Mouse (Mus musculus) layer of hippocampus, adult 18-20 months (tissue): ENCODE results near the gene Stard10. TPM values are rescaled to one million over a fixed set of nuclear protein-coding genes. Genes with fewer than 3 reads are reported as not detected.

Source experiments
- DNase-seq, 2 experiments: peaks; one replicate each; pipeline ENCODE4 v3.0.0; 2022; ENCODE audit warnings: low spot score in 2 of 2
- total RNA-seq, 2 experiments: library from RNA; stranded (reverse); gene quantifications; 2 replicates each; pipeline ENCODE4 v1.2.3; 2021

Stard10 gene
- total RNA-seq, 2 experiments from 2014 or later, result 26.2 to 29.7 TPM

DNA sequence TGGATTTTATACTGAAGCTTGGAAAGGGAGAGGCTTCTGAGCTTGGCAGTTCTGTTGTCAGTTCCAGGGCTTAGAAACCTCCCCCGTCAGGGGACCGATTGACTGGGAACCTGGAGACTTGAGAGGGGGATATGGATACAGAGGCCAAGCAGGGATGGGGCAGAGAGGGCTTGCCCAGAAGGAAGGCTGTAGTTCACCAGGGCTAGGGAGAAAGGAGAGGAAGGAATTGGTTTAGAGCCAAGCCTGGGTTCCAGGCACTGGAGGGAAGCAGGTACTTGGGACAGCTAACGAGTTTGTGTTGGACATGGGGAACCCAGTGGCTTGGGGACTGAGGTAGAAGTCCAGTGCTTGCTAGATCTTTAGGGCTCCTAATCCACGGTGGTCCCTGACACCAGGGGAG is 12.7 kb downstream of the Stard10 start:
- DNase-seq, result no peak

DNA sequence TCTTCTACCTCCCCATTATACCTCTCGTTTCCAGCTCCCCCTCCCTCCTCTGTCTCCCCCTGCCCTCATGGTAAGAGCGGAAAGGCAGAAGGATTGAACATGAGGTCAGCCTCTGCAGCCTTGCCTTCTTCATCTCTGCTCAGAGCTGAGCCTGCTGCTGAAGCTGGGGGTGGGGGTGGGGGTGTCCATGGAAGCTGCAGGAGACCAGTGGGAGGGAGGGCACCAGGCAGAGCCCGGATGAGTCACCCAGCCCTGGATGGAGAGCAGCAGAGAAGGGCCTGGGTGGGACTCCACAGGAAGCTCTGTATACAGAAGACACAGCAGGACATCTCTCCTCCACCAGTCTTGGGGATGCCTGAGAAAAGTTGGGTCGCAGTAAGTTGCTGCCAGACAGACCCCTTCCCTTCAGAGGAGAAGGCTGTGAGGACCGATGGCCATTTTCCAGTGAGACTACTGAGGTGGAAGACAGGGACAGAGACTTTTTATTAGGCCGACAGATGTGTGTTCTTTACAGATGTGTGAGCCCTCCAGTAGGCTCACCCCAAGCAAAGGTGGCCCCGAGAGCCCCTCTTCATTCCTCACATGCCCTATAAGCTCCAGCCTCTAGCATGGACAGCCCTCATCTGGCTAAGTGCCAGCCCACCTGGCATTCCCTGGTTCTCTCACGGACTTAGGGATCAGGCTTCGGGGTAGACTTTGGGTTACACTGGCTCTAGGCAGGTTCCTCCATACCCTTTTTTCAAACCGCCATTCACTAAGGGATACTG is 13.4 kb downstream of the Stard10 start:
- DNase-seq, result no peak

DNA sequence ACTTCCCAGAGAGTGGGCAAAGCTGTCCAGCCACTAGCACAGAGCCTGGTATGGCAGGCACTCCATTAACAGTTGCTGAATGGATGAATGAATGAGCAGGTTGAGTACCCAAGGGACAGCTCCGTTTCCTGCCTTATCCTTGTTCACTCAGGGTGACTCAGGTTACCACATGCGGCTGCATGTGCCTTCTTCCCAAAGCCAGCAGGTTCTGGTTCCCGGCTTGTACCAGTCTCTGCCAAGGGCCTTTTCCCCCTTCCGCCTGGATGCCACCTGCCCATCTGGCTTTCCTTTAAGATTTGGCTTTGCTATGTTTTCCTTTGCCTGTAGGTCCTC is 13.9 kb downstream of the Stard10 start:
- no peak for DNase-seq

DNA sequence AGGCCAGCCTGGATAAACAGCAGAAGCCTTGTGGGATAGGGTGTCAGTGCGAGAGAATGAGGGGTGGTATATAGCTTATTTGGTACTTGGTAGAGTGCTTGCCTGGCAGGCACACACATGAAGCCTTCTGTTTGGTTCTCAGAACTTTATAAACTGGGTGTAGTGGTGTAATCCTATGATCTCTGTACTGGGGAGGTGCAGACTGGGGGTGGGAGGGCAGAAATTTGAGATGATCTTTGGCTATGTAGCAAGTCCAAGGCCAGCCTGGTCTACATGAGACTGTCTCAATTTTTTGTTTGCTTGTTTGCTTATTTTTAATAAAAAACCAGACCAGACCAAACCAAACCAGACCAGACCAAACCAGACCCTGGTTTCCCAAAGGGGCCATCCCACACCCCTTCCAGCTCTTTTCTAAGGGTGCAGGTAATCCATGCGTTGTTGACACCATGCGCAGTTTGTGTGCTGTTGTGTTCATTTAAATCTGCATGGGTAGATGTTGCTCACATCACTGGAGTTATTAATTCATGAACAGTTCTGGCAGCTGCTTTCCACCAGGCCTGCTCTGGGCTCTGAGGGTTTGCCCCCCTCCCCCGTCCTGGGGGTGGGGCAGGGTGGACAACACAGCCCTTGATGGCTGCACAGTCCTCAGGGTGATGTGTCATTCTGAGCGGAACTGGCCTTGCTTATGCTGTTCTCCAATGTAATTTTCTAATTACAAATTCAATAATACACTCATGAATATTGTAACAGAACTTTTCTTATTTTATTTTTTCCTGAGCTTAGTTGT is 15.4 kb downstream of the Stard10 start:
- no peak for DNase-seq

DNA sequence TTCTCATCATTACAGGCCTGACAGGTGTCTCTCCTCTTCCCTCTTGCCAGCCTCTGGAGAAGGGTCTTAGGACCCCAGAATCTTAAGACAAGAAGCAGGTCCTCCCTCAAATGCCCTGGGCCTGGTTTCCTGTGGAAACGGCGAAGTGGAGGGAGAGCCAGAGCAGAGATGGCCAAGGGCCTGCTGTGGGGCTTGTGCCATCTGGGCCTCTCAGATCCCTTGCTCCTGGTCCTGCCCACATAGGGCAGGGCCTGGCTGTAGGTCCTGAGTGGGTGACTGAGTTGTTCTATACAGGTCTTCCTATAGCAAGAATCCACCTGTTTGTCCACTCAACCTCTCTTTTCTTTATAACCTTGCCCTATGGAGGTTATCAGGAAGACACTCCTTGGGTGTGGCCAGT is 18.3 kb downstream of the Stard10 start:
- DNase-seq, result no peak

DNA sequence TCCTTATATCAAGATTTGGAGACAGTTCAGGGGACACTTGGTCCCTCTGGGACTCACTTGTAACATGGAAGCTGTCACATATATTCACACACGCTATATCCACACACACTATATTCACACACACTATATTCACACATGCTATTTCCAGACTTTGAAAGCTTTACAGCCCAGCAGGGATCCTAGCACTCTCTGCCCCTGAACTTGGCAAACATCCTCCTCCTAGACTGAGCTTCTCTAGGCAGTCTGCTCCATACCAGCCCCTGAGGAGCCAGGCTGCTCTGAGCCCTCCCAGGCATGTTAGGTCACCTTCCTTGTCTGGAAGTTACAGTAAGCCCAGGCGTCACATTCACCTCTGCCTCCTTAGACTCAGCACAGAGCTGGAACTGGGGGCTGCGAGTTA is 19.8 kb downstream of the Stard10 start:
- no peak for DNase-seq

DNA sequence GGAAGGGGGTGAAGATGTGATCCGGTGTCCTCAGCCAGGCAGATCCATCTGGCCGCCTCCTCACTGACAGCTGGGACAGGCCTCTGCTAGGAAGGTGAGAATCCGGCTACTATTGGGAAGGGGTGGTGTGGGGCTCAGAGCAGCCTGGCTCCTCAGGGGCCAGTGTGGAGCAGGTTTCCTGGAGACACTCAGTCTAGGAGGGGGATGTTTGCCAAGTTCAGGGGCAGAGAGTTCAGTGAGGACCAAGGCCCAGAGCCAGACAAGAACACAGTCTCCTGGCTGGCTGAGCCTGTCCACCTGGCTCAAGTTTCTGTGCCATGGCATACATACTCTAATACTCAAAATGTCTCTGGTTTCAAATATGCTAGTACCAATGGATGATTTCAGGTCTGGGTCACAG is 20.5 kb downstream of the Stard10 start:
- no peak for DNase-seq

DNA sequence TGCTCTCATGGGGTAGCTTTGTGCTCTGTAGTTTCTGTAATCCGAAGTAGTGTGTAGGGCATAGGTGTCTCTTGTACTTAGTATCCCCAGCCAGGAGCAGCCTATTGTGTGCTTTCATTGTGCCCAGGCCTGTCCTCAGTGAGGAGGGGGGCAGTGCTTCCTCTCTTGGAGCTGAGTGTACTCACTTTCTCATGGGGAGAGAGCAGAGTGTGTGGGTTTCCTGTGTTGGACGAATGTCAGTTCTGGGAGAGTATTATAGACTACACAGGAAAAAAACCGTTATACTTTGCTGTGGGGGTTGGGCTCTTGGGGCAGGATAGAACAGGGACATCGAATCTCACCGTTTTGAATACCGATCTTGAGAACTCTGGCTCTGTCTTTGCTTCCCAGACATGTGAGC is 24.5 kb downstream of the Stard10 start:
- DNase-seq, result no peak

DNA sequence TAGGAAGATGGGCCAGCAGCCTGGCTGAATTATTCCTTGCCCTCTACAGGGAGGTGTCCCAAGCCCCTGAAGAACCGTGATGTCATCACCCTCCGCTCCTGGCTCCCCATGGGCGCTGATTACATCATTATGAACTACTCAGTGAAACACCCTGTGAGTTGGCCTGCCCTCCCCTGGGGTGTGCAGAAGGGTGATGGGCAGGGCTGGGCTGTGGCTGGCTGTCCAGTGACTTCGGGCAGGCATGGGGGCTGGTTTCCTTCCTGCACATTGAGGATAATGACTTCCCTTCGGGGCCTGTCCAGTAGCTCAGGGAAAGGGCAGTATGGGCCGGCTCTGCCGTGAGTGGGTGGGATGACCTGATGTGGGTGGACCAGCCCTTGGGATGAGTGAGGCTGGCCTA is 26.2 kb downstream of the Stard10 start:
- DNase-seq, result no peak

DNA sequence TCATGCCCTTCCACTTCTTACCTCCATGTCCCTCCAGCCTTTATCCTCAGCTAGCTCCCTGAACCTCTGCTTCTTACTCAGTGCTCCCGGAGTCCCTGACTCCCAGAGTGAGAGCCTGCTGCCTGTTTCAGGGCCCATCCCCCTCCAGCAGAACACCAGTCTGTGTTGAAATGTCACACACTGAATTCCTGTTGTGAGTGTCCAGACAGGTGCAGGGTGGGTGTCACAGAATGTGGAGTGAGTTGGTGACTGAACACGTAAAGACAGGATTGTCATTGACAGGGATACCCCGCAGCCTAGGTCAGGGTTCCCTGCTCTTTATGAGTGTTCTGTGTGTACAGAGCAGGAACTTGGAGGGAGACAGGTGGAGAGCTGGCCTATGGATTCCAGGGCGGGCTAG is 28.0 kb downstream of the Stard10 start:
- DNase-seq, result no peak

DNA sequence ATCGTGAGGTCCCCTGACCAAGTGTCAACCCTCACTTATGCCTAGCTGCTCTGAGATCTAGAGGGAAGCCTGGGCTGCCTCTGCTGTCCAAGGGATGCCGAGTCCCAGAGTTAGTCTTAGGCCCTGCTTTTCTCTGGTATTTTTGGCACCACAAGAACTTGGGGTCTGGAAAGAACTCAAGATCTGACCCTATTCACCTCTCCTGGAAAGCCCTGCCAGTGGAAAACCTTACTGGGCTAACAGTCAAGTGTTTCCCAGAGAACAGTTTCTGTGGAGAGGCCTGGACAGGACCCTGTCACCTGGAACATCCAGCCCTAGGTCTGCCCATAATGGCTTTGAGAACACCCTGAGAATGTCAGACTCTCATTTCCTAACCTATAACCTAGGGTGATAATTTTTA is 30.1 kb downstream of the Stard10 start:
- no peak for DNase-seq

DNA sequence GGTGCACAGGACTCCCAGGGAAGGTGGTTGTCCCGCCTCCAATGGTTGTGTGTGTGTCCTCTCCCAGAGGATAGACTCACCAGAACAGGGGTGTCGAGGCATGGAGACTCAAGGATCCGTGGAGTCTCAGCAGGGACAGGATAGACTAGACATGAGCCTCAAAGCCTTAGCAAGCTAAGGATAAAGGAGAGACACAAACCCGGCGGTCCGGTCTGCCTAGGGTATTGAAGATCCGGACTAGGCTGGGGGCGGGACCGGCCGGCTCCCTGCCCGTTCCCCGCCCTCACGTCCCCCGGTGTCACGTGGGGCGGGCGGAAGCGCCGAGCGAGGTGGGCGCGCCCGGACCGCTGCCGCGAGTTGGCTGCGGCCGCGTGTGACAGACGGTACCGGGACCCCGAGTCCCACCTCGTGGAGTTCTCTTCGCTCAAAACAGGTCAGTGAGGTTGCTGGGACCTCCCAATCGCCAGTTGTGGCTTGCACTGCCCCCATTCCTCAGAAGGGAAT is 30.9 kb downstream of the Stard10 start, which contains the start of gene Arap1:
Gene Arap1 (plus strand): TSS at position 301 of the 504 bp plus-strand sequence.
- no peak for DNase-seq

DNA sequence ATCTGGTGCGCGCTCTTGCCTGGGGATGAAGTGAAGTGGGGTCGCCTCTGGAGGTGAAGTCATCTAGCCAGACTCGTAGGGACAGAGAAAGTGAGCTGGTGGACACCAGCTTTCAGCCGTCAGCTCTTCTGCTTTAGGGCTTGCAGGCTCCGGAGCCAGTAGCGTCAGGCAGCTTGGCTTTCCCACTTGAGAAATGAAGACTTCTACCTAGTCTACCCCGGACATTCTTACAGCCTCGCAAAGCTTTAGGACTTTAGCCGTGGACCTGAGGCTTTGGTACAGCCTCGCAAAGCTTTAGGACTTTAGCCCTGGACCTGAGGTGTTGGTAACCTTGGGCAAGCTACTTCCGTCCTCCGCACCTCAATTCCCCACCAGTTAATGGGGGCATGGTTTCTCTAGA is 31.4 kb downstream of the Stard10 start:
- DNase-seq, result no peak

DNA sequence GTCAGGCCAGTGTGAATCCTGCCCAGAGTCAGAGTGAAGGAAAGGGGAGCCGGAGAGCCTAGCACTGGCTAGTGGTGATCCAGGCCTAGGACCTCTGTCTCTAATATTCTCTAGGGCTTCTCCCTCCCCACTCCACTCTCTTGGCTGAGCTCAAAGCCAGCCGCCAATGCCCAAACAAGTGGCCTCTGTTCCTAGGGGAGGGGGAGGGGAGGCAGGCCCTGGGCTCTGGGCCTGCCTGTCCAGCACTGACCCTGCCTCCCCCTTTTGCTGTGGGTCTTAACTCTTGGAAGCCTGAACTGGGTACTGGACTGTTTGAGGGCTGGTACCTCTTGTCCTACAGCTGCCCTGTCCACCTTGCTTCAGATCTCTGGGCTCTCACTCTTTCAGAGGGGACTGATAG is 33.0 kb downstream of the Stard10 start:
- DNase-seq, result peak; percentile 28 to 77

DNA sequence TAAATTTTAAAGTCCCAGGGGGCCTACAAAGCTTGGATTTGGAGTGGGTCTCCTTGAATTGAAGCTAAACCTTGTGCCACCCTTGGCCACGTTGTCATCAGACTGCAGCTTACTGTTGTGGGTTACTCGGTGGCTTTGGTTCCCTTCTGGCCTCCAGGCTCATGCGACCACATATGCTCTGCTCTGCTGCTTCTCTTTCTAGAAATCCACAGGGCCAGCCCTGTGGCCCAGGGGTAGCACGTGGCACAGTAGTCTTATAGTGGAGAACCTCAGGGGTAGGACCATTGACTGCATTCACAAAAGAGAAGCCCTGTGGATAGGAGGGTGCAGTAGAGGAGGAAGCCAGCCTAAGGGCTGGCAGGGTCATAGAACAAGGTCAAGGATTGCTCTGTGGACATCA is 35.5 kb downstream of the Stard10 start:
- DNase-seq, result no peak

DNA sequence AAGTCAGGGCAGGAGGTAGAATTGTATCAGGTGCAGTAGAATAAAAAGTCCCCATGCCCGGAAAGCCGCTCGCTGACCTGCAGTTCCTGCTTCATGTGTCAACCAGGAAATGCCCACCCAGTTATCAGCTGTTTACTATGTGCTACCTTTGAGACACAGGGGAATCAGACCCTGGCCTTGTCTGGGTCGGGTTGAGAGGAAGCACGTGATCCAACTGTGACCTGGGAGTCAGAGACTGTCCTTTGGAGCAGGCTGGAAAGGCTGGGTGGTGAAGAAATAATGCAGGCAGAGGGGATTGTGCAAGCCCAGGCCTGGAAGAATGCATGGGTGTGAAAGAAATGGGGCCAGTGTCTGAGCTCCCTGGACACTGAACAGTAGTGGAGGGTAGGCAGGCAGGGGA is 37.5 kb downstream of the Stard10 start:
- DNase-seq, result no peak

DNA sequence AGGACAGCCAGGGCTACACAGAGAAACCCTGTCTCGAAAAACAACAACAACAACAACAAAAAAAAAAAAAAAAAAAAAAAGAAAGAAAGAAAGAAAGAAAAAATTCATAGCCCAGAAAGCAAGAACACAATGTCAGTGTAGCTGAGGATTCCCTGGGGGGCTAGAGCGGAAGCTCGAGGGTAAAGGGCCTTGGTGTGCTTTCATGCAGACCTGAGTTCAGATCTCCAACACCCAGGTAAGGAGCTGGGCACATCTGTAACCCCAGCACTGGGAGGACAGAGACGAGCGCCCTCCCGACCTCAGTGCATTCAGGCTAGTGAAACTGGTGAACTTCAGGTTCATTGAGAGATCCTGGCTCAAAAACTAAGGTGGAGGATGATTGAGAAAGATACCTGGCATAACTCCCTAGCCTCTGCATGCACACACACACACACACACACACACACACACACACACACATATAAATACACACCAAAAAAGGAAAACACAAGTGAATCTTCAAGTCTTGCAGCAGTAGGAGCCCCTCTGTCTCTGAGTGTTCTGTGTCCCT is 38.7 kb downstream of the Stard10 start:
- no peak for DNase-seq

DNA sequence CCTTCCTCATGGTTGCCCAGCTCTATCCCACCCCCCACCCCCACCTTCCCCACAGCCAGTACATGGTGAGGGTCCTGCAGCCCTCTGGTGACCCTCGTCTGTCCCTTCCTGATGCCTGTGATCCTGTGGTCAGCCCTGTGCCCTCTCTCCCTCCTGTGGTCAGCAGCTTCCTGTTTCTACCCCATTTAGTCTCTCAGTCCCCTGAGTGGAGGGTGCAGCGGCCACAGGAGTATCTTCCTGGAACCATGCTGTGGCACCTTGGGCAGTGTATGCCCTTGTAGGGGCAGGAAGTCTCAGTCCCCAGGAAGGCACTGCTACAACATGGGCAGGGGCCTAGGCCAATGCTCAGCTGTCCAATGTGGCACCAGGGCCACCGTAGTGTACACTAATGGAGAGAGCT is 40.0 kb downstream of the Stard10 start:
- DNase-seq, result no peak

DNA sequence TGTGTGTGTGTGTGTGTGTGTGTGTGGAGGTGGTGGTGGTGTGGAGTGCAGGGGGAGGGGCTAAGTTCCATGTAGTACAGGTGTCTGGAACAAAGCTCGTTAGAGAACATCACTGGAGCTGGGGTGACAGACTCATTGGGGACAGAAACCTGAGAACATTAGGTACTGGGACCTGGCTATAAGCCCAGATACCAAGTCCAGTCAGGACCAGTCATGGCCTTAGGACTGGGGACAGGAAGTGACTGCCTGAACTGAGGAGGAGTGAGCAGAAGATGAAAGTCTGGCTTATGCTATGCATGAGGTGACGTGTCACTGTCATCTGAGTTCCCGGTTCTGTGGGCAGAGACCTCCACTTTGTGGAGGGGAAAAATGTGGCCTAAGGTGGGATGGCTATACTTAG is 43.5 kb downstream of the Stard10 start:
- DNase-seq, result no peak

DNA sequence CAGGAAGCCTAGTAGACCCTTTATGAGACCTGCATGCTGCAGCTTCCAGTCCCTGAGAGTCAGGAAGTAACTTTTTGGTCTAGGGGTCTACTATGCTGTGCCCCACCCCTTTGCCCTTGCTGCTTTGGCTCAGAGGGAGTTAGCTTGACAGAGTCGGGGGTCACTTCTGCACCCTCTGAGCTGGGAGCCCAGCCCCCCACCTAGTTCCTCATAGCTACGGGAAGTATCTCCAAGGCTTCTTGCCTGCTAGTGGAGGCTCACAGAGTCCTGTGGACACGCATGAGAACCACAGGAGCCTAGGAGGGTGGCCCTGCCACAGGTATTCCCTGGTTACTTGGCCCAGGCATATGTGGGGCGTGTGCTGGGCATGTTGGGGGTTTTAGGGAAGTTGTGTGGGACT is 44.1 kb downstream of the Stard10 start:
- DNase-seq, result no peak

DNA sequence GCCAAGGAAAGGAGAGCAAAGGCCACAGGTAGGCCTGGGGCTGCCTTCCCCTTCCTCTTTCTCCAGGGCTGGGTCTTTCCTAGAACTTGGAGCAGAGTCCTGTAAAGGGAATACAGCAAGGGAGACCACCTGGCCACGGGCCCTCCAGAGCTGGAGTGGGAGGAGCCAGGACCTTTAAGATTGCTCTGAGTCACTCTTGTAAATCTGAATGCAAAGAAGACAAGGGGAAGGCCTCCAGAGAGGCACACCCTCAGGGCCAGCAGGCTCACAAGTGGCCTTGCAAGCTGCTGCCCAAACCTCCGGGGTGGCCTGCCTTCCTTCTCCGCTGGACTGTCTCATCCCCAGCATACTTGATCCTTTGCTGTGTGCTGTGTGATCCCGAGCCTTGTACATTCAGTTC is 44.9 kb downstream of the Stard10 start:
- no peak for DNase-seq

DNA sequence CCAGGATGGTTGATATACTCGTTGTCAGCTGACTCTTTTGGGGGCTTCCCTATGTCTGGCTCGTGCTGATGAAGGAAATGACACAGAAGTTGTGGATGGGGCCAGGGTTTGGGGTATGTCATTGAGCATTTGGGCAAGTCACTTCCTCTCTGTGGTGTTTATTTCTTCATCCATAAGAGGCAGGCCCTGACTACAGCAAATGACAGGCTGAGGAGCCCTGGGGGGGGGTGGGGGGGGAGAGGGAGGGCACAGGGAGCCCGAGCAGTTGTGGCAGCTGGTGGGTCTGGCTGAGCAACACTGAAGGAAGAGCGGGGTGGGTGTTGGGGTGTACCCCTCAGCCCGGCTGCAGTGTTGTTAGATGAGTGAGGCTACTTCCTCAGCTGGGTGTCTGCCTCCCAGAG is 45.9 kb downstream of the Stard10 start:
- DNase-seq, result no peak
